Mouse (Mus musculus): ENCODE data around the gene Enc1. TPM values are rescaled to one million over a fixed set of nuclear protein-coding genes. Genes with fewer than 3 reads are reported as not detected.
A peak's percentile ranks its signal among the peaks of the same experiment; 100 is the strongest.

The Enc1 gene
- polyA plus RNA-seq, 1 experiment from 2014 or later: 12.5 TPM

- Histone ChIP-seq H3K9me3 (no peaks in the 10 kb centered on the region), H3K27ac (peak overlapping the region; percentile 53), H3K9ac (no peak overlapping the region), H3K4me3 (peak overlapping the region; percentile 88; the same call in 1 of the 2 replicates), H3K27me3 (no peaks in the 10 kb centered on the region), H3K36me3 (peaks cover 42% of the 10 kb centered on the region), H3K4me2 (peak overlapping the region; percentile 88), H3K4me1 (peaks cover 58% of the 10 kb centered on the region)
- ATAC-seq (ENCODE audit: borderline replicate concordance, extremely low read depth, low FRiP score, low TSS enrichment): no peak
- WGBS: 54% methylated on average over 11 of the region's 11 CpGs
Observed at GRCm38 (mm10) chr13:97244712-97245105, 3.8 kb downstream of the Enc1 start.

GRCm38 (mm10) chr13:97245157-97245556 lies 4.3 kb downstream of the Enc1 start:
- no peaks in the 10 kb centered on the region for H3K27me3 ChIP-seq
- WGBS: 87% methylated on average over 12 of the region's 12 CpGs
- no peak for ATAC-seq (ENCODE audit: borderline replicate concordance, extremely low read depth, low FRiP score, low TSS enrichment)
- peaks cover 59% of the 10 kb centered on the region for H3K4me1 ChIP-seq
- H3K36me3 ChIP-seq: peaks cover 44% of the 10 kb centered on the region
- H3K9me3 ChIP-seq: no peaks in the 10 kb centered on the region
- no peak overlapping the region for H3K4me3 ChIP-seq
- H3K4me2 ChIP-seq: peak overlapping the region; percentile 88; the same call in 1 of the 2 replicates
- no peak overlapping the region for H3K9ac ChIP-seq
- no peak overlapping the region for H3K27ac ChIP-seq

- no peak for ATAC-seq (ENCODE audit: borderline replicate concordance, extremely low read depth, low FRiP score, low TSS enrichment)
- Histone ChIP-seq H3K36me3 (peaks cover 52% of the 10 kb centered on the region), H3K9ac (no peak overlapping the region), H3K27ac (no peak overlapping the region), H3K27me3 (no peaks in the 10 kb centered on the region), H3K4me1 (peaks cover 69% of the 10 kb centered on the region), H3K4me2 (no peak overlapping the region), H3K4me3 (no peak overlapping the region), H3K9me3 (no peaks in the 10 kb centered on the region)
- 87% methylated on average over 16 of the region's 16 CpGs for WGBS
Observed at GRCm38 (mm10) chr13:97246217-97246616, 5.3 kb downstream of the Enc1 start.

GRCm38 (mm10) chr13:97247754-97248153 lies 6.8 kb downstream of the Enc1 start:
- Histone ChIP-seq H3K4me3 (no peak overlapping the region), H3K4me1 (peaks cover 70% of the 10 kb centered on the region), H3K9me3 (no peaks in the 10 kb centered on the region), H3K36me3 (peaks cover 67% of the 10 kb centered on the region), H3K27ac (no peak overlapping the region), H3K9ac (no peak overlapping the region), H3K4me2 (no peak overlapping the region), H3K27me3 (no peaks in the 10 kb centered on the region)
- WGBS: 69% methylated on average over 4 of the region's 4 CpGs
- no peak for ATAC-seq (ENCODE audit: borderline replicate concordance, extremely low read depth, low FRiP score, low TSS enrichment)

GRCm38 (mm10) chr13:97249051-97249461 lies 8.2 kb downstream of the Enc1 start:
- peaks cover 57% of the 10 kb centered on the region for H3K4me1 ChIP-seq
- no peak overlapping the region for H3K4me2 ChIP-seq
- H3K27me3 ChIP-seq: no peaks in the 10 kb centered on the region
- H3K4me3 ChIP-seq: no peak overlapping the region
- WGBS: 30% methylated on average over 5 of the region's 5 CpGs
- H3K9ac ChIP-seq: no peak overlapping the region
- no peak overlapping the region for H3K27ac ChIP-seq
- no peaks in the 10 kb centered on the region for H3K9me3 ChIP-seq
- peaks cover 67% of the 10 kb centered on the region for H3K36me3 ChIP-seq
- ATAC-seq (ENCODE audit: borderline replicate concordance, extremely low read depth, low FRiP score, low TSS enrichment): no peak

GRCm38 (mm10) chr13:97249507-97250078 lies 8.7 kb downstream of the Enc1 start:
- Histone ChIP-seq H3K4me3 (no peak overlapping the region), H3K4me1 (peaks cover 52% of the 10 kb centered on the region), H3K27ac (no peak overlapping the region), H3K27me3 (no peaks in the 10 kb centered on the region), H3K9ac (no peak overlapping the region), H3K9me3 (no peaks in the 10 kb centered on the region), H3K4me2 (no peak overlapping the region), H3K36me3 (peaks cover 67% of the 10 kb centered on the region)
- 64% methylated on average over 5 of the region's 5 CpGs for WGBS
- ATAC-seq (ENCODE audit: borderline replicate concordance, extremely low read depth, low FRiP score, low TSS enrichment): no peak

- Histone ChIP-seq H3K27me3 (no peaks in the 10 kb centered on the region), H3K27ac (no peak overlapping the region), H3K4me1 (peaks cover 46% of the 10 kb centered on the region), H3K9ac (no peak overlapping the region), H3K9me3 (no peaks in the 10 kb centered on the region), H3K4me2 (no peak overlapping the region), H3K36me3 (peaks cover 65% of the 10 kb centered on the region), H3K4me3 (no peak overlapping the region)
- WGBS: 87% methylated on average over 5 of the region's 5 CpGs
- ATAC-seq (ENCODE audit: borderline replicate concordance, extremely low read depth, low FRiP score, low TSS enrichment): no peak
Observed at GRCm38 (mm10) chr13:97250148-97250547, 9.2 kb downstream of the Enc1 start.

GRCm38 (mm10) chr13:97250551-97251380 lies 9.9 kb downstream of the Enc1 start:
- Histone ChIP-seq H3K27ac (no peak overlapping the region), H3K9ac (no peak overlapping the region), H3K9me3 (no peaks in the 10 kb centered on the region), H3K27me3 (no peaks in the 10 kb centered on the region), H3K4me2 (no peak overlapping the region), H3K4me3 (no peak overlapping the region), H3K4me1 (peaks cover 41% of the 10 kb centered on the region), H3K36me3 (peaks cover 58% of the 10 kb centered on the region)
- ATAC-seq (ENCODE audit: borderline replicate concordance, extremely low read depth, low FRiP score, low TSS enrichment): no peak
- 69% methylated on average over 20 of the region's 20 CpGs for WGBS

GRCm38 (mm10) chr13:97251736-97252135 lies 10.8 kb downstream of the Enc1 start:
- Histone ChIP-seq H3K4me1 (peaks cover 51% of the 10 kb centered on the region), H3K9ac (no peak overlapping the region), H3K27ac (no peak overlapping the region), H3K36me3 (peaks cover 49% of the 10 kb centered on the region), H3K27me3 (no peaks in the 10 kb centered on the region), H3K4me3 (no peak overlapping the region), H3K4me2 (no peak overlapping the region), H3K9me3 (no peaks in the 10 kb centered on the region)
- WGBS: 51% methylated on average over 7 of the region's 7 CpGs
- no peak for ATAC-seq (ENCODE audit: borderline replicate concordance, extremely low read depth, low FRiP score, low TSS enrichment)

GRCm38 (mm10) chr13:97252469-97252868 lies 11.6 kb downstream of the Enc1 start:
- H3K9me3 ChIP-seq: no peaks in the 10 kb centered on the region

GRCm38 (mm10) chr13:97253418-97253981 lies 12.6 kb downstream of the Enc1 start:
- H3K9me3 ChIP-seq: no peaks in the 10 kb centered on the region
- no peak overlapping the region for H3K27ac ChIP-seq
- H3K36me3 ChIP-seq: peaks cover 35% of the 10 kb centered on the region
- no peak overlapping the region for H3K9ac ChIP-seq
- no peak overlapping the region for H3K4me3 ChIP-seq
- H3K27me3 ChIP-seq: no peaks in the 10 kb centered on the region
- no peak overlapping the region for H3K4me2 ChIP-seq
- H3K4me1 ChIP-seq: peaks cover 50% of the 10 kb centered on the region
- peak; percentile 29; the same call in 1 of the 2 replicates for ATAC-seq (ENCODE audit: borderline replicate concordance, extremely low read depth, low FRiP score, low TSS enrichment)
- WGBS: 72% methylated on average over 6 of the region's 6 CpGs

More at GRCm38 (mm10) chr13:97252469-97252868, 11.6 kb downstream of the Enc1 start:
- no peak overlapping the region for H3K4me2 ChIP-seq
- H3K4me3 ChIP-seq: no peak overlapping the region
- WGBS: 54% methylated on average over 7 of the region's 7 CpGs
- H3K36me3 ChIP-seq: peaks cover 43% of the 10 kb centered on the region
- H3K27me3 ChIP-seq: no peaks in the 10 kb centered on the region
- H3K4me1 ChIP-seq: peaks cover 56% of the 10 kb centered on the region
- H3K27ac ChIP-seq: no peak overlapping the region
- ATAC-seq (ENCODE audit: borderline replicate concordance, extremely low read depth, low FRiP score, low TSS enrichment): no peak
- H3K9ac ChIP-seq: no peak overlapping the region

GRCm38 (mm10) chr13:97253994-97254393 lies 13.1 kb downstream of the Enc1 start:
- WGBS: 78% methylated on average over 5 of the region's 5 CpGs
- H3K9ac ChIP-seq: no peak overlapping the region
- peak; percentile 40; the same call in 1 of the 2 replicates for ATAC-seq (ENCODE audit: borderline replicate concordance, extremely low read depth, low FRiP score, low TSS enrichment)
- H3K4me3 ChIP-seq: no peak overlapping the region
- no peaks in the 10 kb centered on the region for H3K27me3 ChIP-seq
- H3K4me1 ChIP-seq: peaks cover 45% of the 10 kb centered on the region
- no peak overlapping the region for H3K4me2 ChIP-seq
- H3K36me3 ChIP-seq: peaks cover 32% of the 10 kb centered on the region
- no peaks in the 10 kb centered on the region for H3K9me3 ChIP-seq
- no peak overlapping the region for H3K27ac ChIP-seq
